Comparison of ENCODE assay signal across 13 mouse cellular contexts in genomic region chr2:180996905-180997304, GRCm38 (mm10). TPM values are rescaled to one million over a fixed set of nuclear protein-coding genes. Genes with fewer than 3 reads are reported as not detected.
A peak's percentile ranks its signal among the peaks of the same experiment; 100 is the strongest.
DNase-seq lines count a peak whose midpoint lies in the region; ATAC-seq and TF ChIP-seq lines count a peak whose summit lies in the region.
"Had no signal": no experiment of that assay in that cellular context is flagged by ENCODE, and none has a peak within 500 bp of the region (broad histone marks: within the 10 kb centered on the region; RNA-seq: fewer than 3 reads in every experiment).

No protein-coding gene starts in this region.

- ATAC-seq in hindbrain, embryonic 11.5 days (ENCODE audit: low FRiP score) = peak; percentile 17; the same call in 1 of the 2 replicates
- ATAC-seq in lung, embryonic 16.5 days (ENCODE audit: low read depth) = 0 out of 2 replicates have a peak, but pooled peaks have one; percentile 1
- ATAC-seq in embryonic facial prominence, embryonic 12.5 days (ENCODE audit: insufficient number of reproducible peaks, insufficient read depth, low FRiP score, low TSS enrichment) = 0 out of 2 replicates have a peak, but pooled peaks have one; percentile 1
- ATAC-seq in forebrain, postnatal 0 days = peak; percentile 49
- no peak for ATAC-seq in granulocyte monocyte progenitor cell, adult 5-6 weeks (replicated peaks; ENCODE audit: poor library complexity, severe bottlenecking)
- no peak for ATAC-seq in liver, embryonic 11.5 days (replicated peaks; ENCODE audit: low FRiP score)

- no peak overlapping the region for H3K27ac ChIP-seq in hindbrain, embryonic 11.5 days (ENCODE audit: low read depth, low read length)
- H3K27ac ChIP-seq in hindbrain, embryonic 10.5 days = no peak overlapping the region
- H3K27ac ChIP-seq in lung, embryonic 16.5 days (ENCODE audit: low read length) = no peak overlapping the region
- no peak overlapping the region for H3K27ac ChIP-seq in embryonic facial prominence, embryonic 12.5 days
- H3K27ac ChIP-seq in forebrain, postnatal 0 days (ENCODE audit: low read depth, low read length) = no peak overlapping the region
- H3K27ac ChIP-seq in liver, embryonic 11.5 days (ENCODE audit: low read depth, low read length) = no peak overlapping the region

- TF ChIP-seq CTCF in forebrain, postnatal 0 days (IDR thresholded peaks at IDR 0.05; ENCODE audit: low read depth) = no peak

- H3K36me3 ChIP-seq in hindbrain, embryonic 11.5 days (ENCODE audit: control insufficient read depth, insufficient read depth, low read length) = no peaks in the 10 kb centered on the region
- no peaks in the 10 kb centered on the region for H3K36me3 ChIP-seq in hindbrain, embryonic 10.5 days
- H3K36me3 ChIP-seq in lung, embryonic 16.5 days (ENCODE audit: control insufficient read depth, insufficient read depth, low read length) = no peaks in the 10 kb centered on the region
- H3K36me3 ChIP-seq in embryonic facial prominence, embryonic 12.5 days = no peaks in the 10 kb centered on the region
- no peaks in the 10 kb centered on the region for H3K36me3 ChIP-seq in forebrain, postnatal 0 days (ENCODE audit: insufficient read depth)
- no peaks in the 10 kb centered on the region for H3K36me3 ChIP-seq in liver, embryonic 11.5 days (ENCODE audit: control insufficient read depth, insufficient read depth, low read length)

- 67% methylated on average over 3 of the region's 3 CpGs for WGBS in hindbrain, embryonic 11.5 days
- WGBS in hindbrain, embryonic 10.5 days = 79% methylated on average over 3 of the region's 3 CpGs
- 62% methylated on average over 3 of the region's 3 CpGs for WGBS in lung, embryonic 16.5 days
- WGBS in embryonic facial prominence, embryonic 12.5 days = 71% methylated on average over 3 of the region's 3 CpGs
- WGBS in forebrain, postnatal 0 days = 66% methylated on average over 3 of the region's 3 CpGs
- WGBS in liver, embryonic 11.5 days = 67% methylated on average over 3 of the region's 3 CpGs

- no peak overlapping the region for H3K4me2 ChIP-seq in hindbrain, embryonic 11.5 days (replicated peaks; ENCODE audit: low read depth, low read length)
- H3K4me2 ChIP-seq in lung, embryonic 16.5 days (ENCODE audit: low read depth, low read length) = no peak overlapping the region
- H3K4me2 ChIP-seq in embryonic facial prominence, embryonic 12.5 days (replicated peaks) = no peak overlapping the region
- H3K4me2 ChIP-seq in forebrain, postnatal 0 days (ENCODE audit: low read depth) = no peak overlapping the region
- no peak overlapping the region for H3K4me2 ChIP-seq in liver, embryonic 11.5 days

- H3K4me1 ChIP-seq in hindbrain, embryonic 11.5 days (replicated peaks; ENCODE audit: control insufficient read depth, insufficient read depth, low read length) = no peaks in the 10 kb centered on the region
- peaks cover 6% of the 10 kb centered on the region; the same call in 1 of the 2 replicates for H3K4me1 ChIP-seq in hindbrain, embryonic 10.5 days (replicated peaks)
- H3K4me1 ChIP-seq in lung, embryonic 16.5 days (replicated peaks; ENCODE audit: control insufficient read depth, insufficient read depth, low read length) = no peaks in the 10 kb centered on the region
- no peaks in the 10 kb centered on the region for H3K4me1 ChIP-seq in embryonic facial prominence, embryonic 12.5 days
- no peaks in the 10 kb centered on the region for H3K4me1 ChIP-seq in forebrain, postnatal 0 days (ENCODE audit: insufficient read depth)
- H3K4me1 ChIP-seq in liver, embryonic 11.5 days (replicated peaks; ENCODE audit: control insufficient read depth, insufficient read depth, low read length) = no peaks in the 10 kb centered on the region

- no peak for DNase-seq in hindbrain, embryonic 11.5 days (ENCODE audit: low spot score)
- DNase-seq in hindbrain, embryonic 10.5 days (ENCODE audit: low spot score) = no peak
- DNase-seq in lung, adult 18-20 months = no peak
- DNase-seq in forebrain, postnatal 0 days = no peak
- no peak for DNase-seq in liver, embryonic 11.5 days (ENCODE audit: low spot score)
- DNase-seq: gastrocnemius, postnatal 25 days; spleen, adult 18-20 months had no signal

- no peaks in the 10 kb centered on the region for H3K9me3 ChIP-seq in hindbrain, embryonic 11.5 days (ENCODE audit: control insufficient read depth, low read length)
- no peaks in the 10 kb centered on the region for H3K9me3 ChIP-seq in hindbrain, embryonic 10.5 days
- H3K9me3 ChIP-seq in lung, embryonic 16.5 days (ENCODE audit: control insufficient read depth, low read length) = no peaks in the 10 kb centered on the region
- H3K9me3 ChIP-seq in embryonic facial prominence, embryonic 12.5 days = no peaks in the 10 kb centered on the region
- no peaks in the 10 kb centered on the region for H3K9me3 ChIP-seq in forebrain, postnatal 0 days (ENCODE audit: low read length)
- no peaks in the 10 kb centered on the region for H3K9me3 ChIP-seq in liver, embryonic 11.5 days (ENCODE audit: control insufficient read depth, low read length)

- H3K27me3 ChIP-seq in hindbrain, embryonic 11.5 days (ENCODE audit: control insufficient read depth, insufficient read depth, low read length) = no peaks in the 10 kb centered on the region
- no peaks in the 10 kb centered on the region for H3K27me3 ChIP-seq in hindbrain, embryonic 10.5 days (ENCODE audit: insufficient read depth, poor library complexity, severe bottlenecking)
- H3K27me3 ChIP-seq in lung, embryonic 16.5 days (ENCODE audit: control insufficient read depth, insufficient read depth, low read depth, low read length) = no peaks in the 10 kb centered on the region
- H3K27me3 ChIP-seq in embryonic facial prominence, embryonic 12.5 days = no peaks in the 10 kb centered on the region; the same call in 1 of the 2 replicates
- no peaks in the 10 kb centered on the region for H3K27me3 ChIP-seq in forebrain, postnatal 0 days (ENCODE audit: insufficient read depth, low read length)
- peaks cover 2% of the 10 kb centered on the region; the same call in 1 of the 2 replicates for H3K27me3 ChIP-seq in liver, embryonic 11.5 days (replicated peaks; ENCODE audit: control insufficient read depth, insufficient read depth, low read length)

- no peak overlapping the region for H3K4me3 ChIP-seq in hindbrain, embryonic 11.5 days (ENCODE audit: low read depth, low read length)
- no peak overlapping the region for H3K4me3 ChIP-seq in hindbrain, embryonic 10.5 days
- no peak overlapping the region for H3K4me3 ChIP-seq in lung, embryonic 16.5 days (ENCODE audit: low read length)
- H3K4me3 ChIP-seq in embryonic facial prominence, embryonic 12.5 days = no peak overlapping the region
- H3K4me3 ChIP-seq in forebrain, postnatal 0 days (ENCODE audit: low read depth, low read length) = no peak overlapping the region
- no peak overlapping the region for H3K4me3 ChIP-seq in liver, embryonic 11.5 days (ENCODE audit: low read depth, low read length)

- no peak overlapping the region for H3K9ac ChIP-seq in hindbrain, embryonic 11.5 days (ENCODE audit: low read depth, low read length)
- H3K9ac ChIP-seq in lung, embryonic 16.5 days (ENCODE audit: low read length) = no peak overlapping the region
- H3K9ac ChIP-seq in embryonic facial prominence, embryonic 12.5 days = no peak overlapping the region; the same call in 1 of the 2 replicates
- no peak overlapping the region for H3K9ac ChIP-seq in forebrain, postnatal 0 days
- H3K9ac ChIP-seq in liver, embryonic 11.5 days (ENCODE audit: low read depth, low read length) = no peak overlapping the region

RNA-seq across cellular contexts. Expression of gene Col20a1, which starts 10.6 kb away (rescaled TPM):
- 0.56 and 0.78 TPM in 2 replicates for polyA plus RNA-seq in hindbrain, embryonic 11.5 days (2014; fragmentation: Nextera tagmentation; extraction: Ambion mirVana)
- polyA plus RNA-seq in hindbrain, embryonic 10.5 days (2016; fragmentation: Nextera tagmentation; extraction: Ambion mirVana) = 0.35 and 0.56 TPM in 2 replicates
- 0.09 and 0.30 TPM in 2 replicates for polyA plus RNA-seq in lung, embryonic 16.5 days (2015; fragmentation: Nextera tagmentation; extraction: Ambion mirVana)
- 1.3 and 1.7 TPM in 2 replicates for polyA plus RNA-seq in embryonic facial prominence, embryonic 12.5 days (2016; fragmentation: Nextera tagmentation; extraction: Ambion mirVana)
- total RNA-seq in forebrain, postnatal 0 days (2014; rRNA removed) = 0.23 and 0.29 TPM in 2 replicates
- polyA plus RNA-seq in forebrain, postnatal 0 days (2015; fragmentation: Nextera tagmentation; extraction: Ambion mirVana) = 0.09 and 0.17 TPM in 2 replicates
- 1.6 TPM in 1 of 2 replicates, not detected in the other for total RNA-seq in granulocyte monocyte progenitor cell, adult 5-6 weeks (2014; fragmentation: Nextera tagmentation)
- 0.04 TPM in 1 of 2 replicates, not detected in the other for total RNA-seq in granulocyte monocyte progenitor cell, adult 5-6 weeks (2017)
- 0.10 and 0.16 TPM in 2 replicates for polyA plus RNA-seq in liver, embryonic 11.5 days (2014; fragmentation: Nextera tagmentation; extraction: Ambion mirVana)

RNA-seq across cellular contexts. Expression of gene Arfgap1, which starts 29.9 kb away (rescaled TPM):
- 50.2 and 50.5 TPM in 2 replicates for polyA plus RNA-seq in hindbrain, embryonic 11.5 days (2014; fragmentation: Nextera tagmentation; extraction: Ambion mirVana)
- 85.4 and 89.4 TPM in 2 replicates for polyA plus RNA-seq in hindbrain, embryonic 10.5 days (2016; fragmentation: Nextera tagmentation; extraction: Ambion mirVana)
- polyA plus RNA-seq in lung, embryonic 16.5 days (2015; fragmentation: Nextera tagmentation; extraction: Ambion mirVana) = 96.2 and 98.6 TPM in 2 replicates
- 113 and 116 TPM in 2 replicates for polyA plus RNA-seq in embryonic facial prominence, embryonic 12.5 days (2016; fragmentation: Nextera tagmentation; extraction: Ambion mirVana)
- total RNA-seq in forebrain, postnatal 0 days (2014; rRNA removed) = 111 and 124 TPM in 2 replicates
- 93.4 and 110 TPM in 2 replicates for polyA plus RNA-seq in forebrain, postnatal 0 days (2015; fragmentation: Nextera tagmentation; extraction: Ambion mirVana)
- total RNA-seq in granulocyte monocyte progenitor cell, adult 5-6 weeks (2014; fragmentation: Nextera tagmentation) = 27.5 and 31.3 TPM in 2 replicates
- 28.1 and 30.1 TPM in 2 replicates for total RNA-seq in granulocyte monocyte progenitor cell, adult 5-6 weeks (2017)
- 57.6 and 62.4 TPM in 2 replicates for polyA plus RNA-seq in liver, embryonic 11.5 days (2014; fragmentation: Nextera tagmentation; extraction: Ambion mirVana)

RNA-seq across cellular contexts. Expression of gene Nkain4, which starts 42.4 kb away (rescaled TPM):
- polyA plus RNA-seq in hindbrain, embryonic 11.5 days (2014; fragmentation: Nextera tagmentation; extraction: Ambion mirVana) = 80.5 and 91.5 TPM in 2 replicates
- 79.3 and 108 TPM in 2 replicates for polyA plus RNA-seq in hindbrain, embryonic 10.5 days (2016; fragmentation: Nextera tagmentation; extraction: Ambion mirVana)
- polyA plus RNA-seq in lung, embryonic 16.5 days (2015; fragmentation: Nextera tagmentation; extraction: Ambion mirVana) = 98.4 and 106 TPM in 2 replicates
- polyA plus RNA-seq in embryonic facial prominence, embryonic 12.5 days (2016; fragmentation: Nextera tagmentation; extraction: Ambion mirVana) = 21.7 and 25.5 TPM in 2 replicates
- total RNA-seq in forebrain, postnatal 0 days (2014; rRNA removed) = 35.9 and 43.7 TPM in 2 replicates
- polyA plus RNA-seq in forebrain, postnatal 0 days (2015; fragmentation: Nextera tagmentation; extraction: Ambion mirVana) = 80.9 and 87.5 TPM in 2 replicates
- total RNA-seq in granulocyte monocyte progenitor cell, adult 5-6 weeks (2014; fragmentation: Nextera tagmentation) = not detected in 2 replicates
- not detected in 2 replicates for total RNA-seq in granulocyte monocyte progenitor cell, adult 5-6 weeks (2017)
- 5.3 and 6.8 TPM in 2 replicates for polyA plus RNA-seq in liver, embryonic 11.5 days (2014; fragmentation: Nextera tagmentation; extraction: Ambion mirVana)
- total RNA-seq: megakaryocyte, adult 5-6 weeks; neutrophil, adult 5-6 weeks had no signal
- polyA plus RNA-seq: C2C12 had no signal

RNA-seq across cellular contexts. Expression of gene Chrna4, which starts 46.4 kb away (rescaled TPM):
- 45.0 and 54.1 TPM in 2 replicates for polyA plus RNA-seq in hindbrain, embryonic 11.5 days (2014; fragmentation: Nextera tagmentation; extraction: Ambion mirVana)
- 23.7 and 44.1 TPM in 2 replicates for polyA plus RNA-seq in hindbrain, embryonic 10.5 days (2016; fragmentation: Nextera tagmentation; extraction: Ambion mirVana)
- polyA plus RNA-seq in lung, embryonic 16.5 days (2015; fragmentation: Nextera tagmentation; extraction: Ambion mirVana) = 0.45 and 0.46 TPM in 2 replicates
- polyA plus RNA-seq in embryonic facial prominence, embryonic 12.5 days (2016; fragmentation: Nextera tagmentation; extraction: Ambion mirVana) = 5.5 and 7.1 TPM in 2 replicates
- total RNA-seq in forebrain, postnatal 0 days (2014; rRNA removed) = 14.9 and 17.8 TPM in 2 replicates
- polyA plus RNA-seq in forebrain, postnatal 0 days (2015; fragmentation: Nextera tagmentation; extraction: Ambion mirVana) = 12.1 and 24.2 TPM in 2 replicates
- not detected in 2 replicates for total RNA-seq in granulocyte monocyte progenitor cell, adult 5-6 weeks (2014; fragmentation: Nextera tagmentation)
- not detected in 2 replicates for total RNA-seq in granulocyte monocyte progenitor cell, adult 5-6 weeks (2017)
- 1.2 and 1.6 TPM in 2 replicates for polyA plus RNA-seq in liver, embryonic 11.5 days (2014; fragmentation: Nextera tagmentation; extraction: Ambion mirVana)
- total RNA-seq: megakaryocyte, adult 5-6 weeks; neutrophil, adult 5-6 weeks had no signal
- polyA plus RNA-seq: C2C12 had no signal

Comparison
In these comparisons a context has a peak if more than half of its experiments do, and no peak if none do; other contexts are left out.
1. ATAC-seq: peak in hindbrain, embryonic 11.5 days (single experiment), lung, embryonic 16.5 days (single experiment), embryonic facial prominence, embryonic 12.5 days (single experiment) and forebrain, postnatal 0 days (single experiment); none in granulocyte monocyte progenitor cell, adult 5-6 weeks (single experiment) and liver, embryonic 11.5 days (single experiment).